Mouse (Mus musculus) midbrain, embryonic 15.5 days (tissue): ENCODE results near the gene Nlrc4. TPM values are rescaled to one million over a fixed set of nuclear protein-coding genes. Genes with fewer than 3 reads are reported as not detected.

Source experiments
- ATAC-seq: fragments of 200-750 bp; cut with Nextera tagmentation; replicated peaks from 2 replicates; pipeline ENCODE4 v1.8.0; 2017; ENCODE audit warnings: moderate TSS enrichment
- H3K27ac ChIP-seq: fragments of 300-500 bp; sonication (generic); 2 replicates; pipeline ENCODE4 v1.5.1; 2015; ENCODE audit warnings: mild to moderate bottlenecking, inconsistent platforms
- H3K27me3 ChIP-seq: fragments of 300-500 bp; sonication (generic); replicated peaks from 2 replicates; pipeline ENCODE4 v1.6.1; 2015; ENCODE audit warnings: inconsistent platforms
- H3K36me3 ChIP-seq: fragments of 300-500 bp; sonication (generic); replicated peaks from 2 replicates; pipeline ENCODE4 v1.6.1; 2015; ENCODE audit warnings: inconsistent platforms
- H3K4me1 ChIP-seq: fragments of 300-500 bp; sonication (generic); 2 replicates; pipeline ENCODE4 v1.6.1; 2015; ENCODE audit warnings: inconsistent platforms
- H3K4me2 ChIP-seq: fragments of 300-500 bp; sonication (generic); 2 replicates; pipeline ENCODE4 v1.6.1; 2015; ENCODE audit warnings: inconsistent platforms, mild to moderate bottlenecking, moderate library complexity
- H3K4me3 ChIP-seq: fragments of 300-500 bp; sonication (generic); 2 replicates; pipeline ENCODE4 v1.5.1; 2015; ENCODE audit warnings: mild to moderate bottlenecking, inconsistent platforms
- H3K9ac ChIP-seq: fragments of 300-500 bp; sonication (generic); 2 replicates; pipeline ENCODE4 v1.6.1; 2015; ENCODE audit warnings: mild to moderate bottlenecking, inconsistent platforms
- H3K9me3 ChIP-seq: fragments of 300-500 bp; sonication (generic); 2 replicates; pipeline ENCODE4 v1.6.1; 2016; ENCODE audit warnings: inconsistent platforms
- WGBS: fragments of 180-500 bp; shearing (Covaris S2); methylation state at CpG from one replicate; pipeline ENCODE4 v1.1.7; 2015; ENCODE audit warnings: mixed read lengths; 5-methylcytosine and 5-hydroxymethylcytosine counted together
- polyA plus RNA-seq: library from polyadenylated mRNA; unstranded; fragments of >200 nt; fragmentation: Nextera tagmentation; extraction: Ambion mirVana; gene quantifications from 2 replicates; pipeline ENCODE4 v1.2.1, GENCODE M21; 2015

Nlrc4 gene
- polyA plus RNA-seq, 1 experiment from 2014 or later, result 0.41 TPM

DNA sequence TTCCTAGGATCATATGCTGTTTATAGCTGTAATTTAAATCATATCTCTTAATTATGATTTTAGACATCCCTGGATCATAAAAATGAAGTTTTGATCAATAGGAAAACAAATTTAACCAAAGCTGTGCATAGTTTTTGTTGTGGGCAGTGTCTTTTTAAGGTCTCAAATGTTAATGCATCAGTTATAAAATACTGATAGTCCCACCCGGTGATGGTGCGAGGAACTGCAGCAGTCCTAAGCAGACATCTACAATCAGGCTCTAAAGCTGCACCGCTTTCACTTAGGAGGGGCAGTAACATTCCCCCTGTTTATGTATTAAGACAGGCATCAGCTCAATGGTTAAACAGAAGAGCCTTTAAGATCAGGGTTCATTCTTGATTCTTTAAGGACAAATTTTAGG, 69.1 kb downstream of the Nlrc4 start:
- no peaks in the 10 kb centered on the region for H3K9me3 ChIP-seq
- ATAC-seq, result no peak
- no peak overlapping the region for H3K4me2 ChIP-seq
- no peak overlapping the region for H3K27ac ChIP-seq
- 0 out of 2 replicates have a peak, but pooled peaks cover 3% of the 10 kb centered on the region for H3K4me1 ChIP-seq
- H3K9ac ChIP-seq, result no peak overlapping the region
- H3K36me3 ChIP-seq, result peaks cover 29% of the 10 kb centered on the region
- 84% methylated on average over 3 of the region's 3 CpGs for WGBS
- no peak overlapping the region for H3K4me3 ChIP-seq
- H3K27me3 ChIP-seq, result no peaks in the 10 kb centered on the region

DNA sequence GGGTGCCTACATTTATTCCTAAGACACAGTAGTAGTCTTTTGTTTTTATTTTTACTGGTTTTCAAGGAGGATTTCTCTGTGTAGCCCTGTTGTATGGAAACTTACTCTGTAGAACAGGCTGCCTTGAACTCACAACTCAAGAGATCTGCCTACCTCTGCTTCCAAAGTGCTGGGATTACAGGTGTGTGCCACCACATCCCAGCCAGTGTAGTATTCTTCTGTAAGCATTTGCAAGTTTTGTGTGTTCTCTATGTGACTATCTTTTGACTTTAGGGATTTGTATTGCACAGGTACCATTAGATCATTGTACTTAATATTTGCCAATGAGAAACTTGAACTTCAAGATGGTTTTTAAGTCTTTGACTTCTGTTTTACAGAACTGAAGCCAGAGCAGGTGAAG, 72.3 kb downstream of the Nlrc4 start:
- no peak for ATAC-seq
- Histone ChIP-seq H3K4me3 (no peak overlapping the region), H3K9me3 (no peaks in the 10 kb centered on the region), H3K4me2 (no peak overlapping the region), H3K4me1 (no peaks in the 10 kb centered on the region), H3K9ac (no peak overlapping the region), H3K27me3 (no peaks in the 10 kb centered on the region), H3K36me3 (peaks cover 56% of the 10 kb centered on the region), H3K27ac (no peak overlapping the region)

DNA sequence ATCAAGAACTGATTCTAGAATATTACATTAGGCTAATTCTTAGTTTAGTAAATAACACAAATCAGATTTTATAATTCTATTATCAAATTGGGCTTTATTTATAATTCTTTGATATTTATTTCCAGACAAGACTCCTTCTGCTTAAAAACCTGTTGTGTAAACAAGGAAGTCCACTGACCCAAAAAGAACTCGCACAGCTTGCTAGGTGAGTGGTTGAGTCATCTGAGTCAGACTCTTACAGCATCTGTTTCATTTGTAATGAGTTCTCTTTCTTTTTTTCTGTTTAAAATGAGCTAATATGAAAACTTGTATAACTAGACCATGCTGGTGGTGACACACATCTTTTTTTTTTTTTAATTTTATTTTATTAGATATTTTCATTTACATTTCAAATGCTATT, 82.0 kb downstream of the Nlrc4 start:
- H3K4me1 ChIP-seq, result no peaks in the 10 kb centered on the region
- no peak overlapping the region for H3K9ac ChIP-seq
- no peak for ATAC-seq
- no peaks in the 10 kb centered on the region for H3K9me3 ChIP-seq
- H3K36me3 ChIP-seq, result peaks cover 61% of the 10 kb centered on the region
- no peak overlapping the region for H3K4me2 ChIP-seq
- H3K27ac ChIP-seq, result no peak overlapping the region
- no peak overlapping the region for H3K4me3 ChIP-seq
- no peaks in the 10 kb centered on the region for H3K27me3 ChIP-seq
- WGBS, result 96% methylated on average over 1 of the region's 1 CpGs

Other genes starting within 250 kb of the Nlrc4 start
- 51.3 and 57.8 TPM in 2 replicates for gene Memo1, start 163.6 kb downstream of the Nlrc4 start, polyA plus RNA-seq
- 182 and 191 TPM in 2 replicates for gene Dpy30, start 135.2 kb downstream of the Nlrc4 start, polyA plus RNA-seq
- gene Spast, start 120.2 kb downstream of the Nlrc4 start, polyA plus RNA-seq, result 37.6 and 38.4 TPM in 2 replicates
- gene Slc30a6, start 63.5 kb downstream of the Nlrc4 start, polyA plus RNA-seq, result 32.3 and 33.0 TPM in 2 replicates
- gene Yipf4, start 30.4 kb upstream of the Nlrc4 start, polyA plus RNA-seq, result 45.6 and 46.7 TPM in 2 replicates
- gene Birc6, start 69.2 kb upstream of the Nlrc4 start, polyA plus RNA-seq, result 80.6 and 95.1 TPM in 2 replicates